Mouse (Mus musculus) liver, embryonic 14.5 days (tissue): ENCODE data around the gene Zbtb1. TPM values are rescaled to one million over a fixed set of nuclear protein-coding genes. Genes with fewer than 3 reads are reported as not detected.

ENCODE experiments used
- ATAC-seq: fragments of 200-750 bp; cut with Nextera tagmentation; 2 replicates; pipeline ENCODE4 v1.8.0; 2017; ENCODE audit warnings: moderate number of reproducible peaks, mild to moderate bottlenecking, moderate library complexity; ENCODE audit not compliant: insufficient read depth
- DNase-seq, 3 experiments: peaks; one replicate each; pipeline ENCODE4 v3.0.0-alpha.2; 2012 to 2013; ENCODE audit warnings: low read depth in 3 of 3, low spot score in 3 of 3
- H3K27ac ChIP-seq: fragments of 300-500 bp; sonication (generic); 2 replicates; pipeline ENCODE4 v1.5.1; 2014; ENCODE audit warnings: moderate library complexity, mild to moderate bottlenecking, control low read depth, inconsistent platforms
- H3K27me3 ChIP-seq: fragments of 300-500 bp; sonication (generic); 2 replicates; pipeline ENCODE4 v1.6.1; 2014; ENCODE audit warnings: mild to moderate bottlenecking, low read length, moderate library complexity; ENCODE audit not compliant: control insufficient read depth, insufficient read depth
- H3K36me3 ChIP-seq: fragments of 300-500 bp; sonication (generic); replicated peaks from 2 replicates; pipeline ENCODE4 v1.6.1; 2014; ENCODE audit warnings: low read depth; ENCODE audit not compliant: control insufficient read depth, insufficient read depth
- H3K4me1 ChIP-seq, 2 experiments: fragments of 200-500 bp in 1 of 2; fragments of 300-500 bp in 1 of 2; sonication (generic) in 1 of 2; replicated peaks; 2 replicates each; pipeline ENCODE4 v1.6.1; 2012 to 2014; ENCODE audit warnings: antibody characterized with exemption in 1 of 2, inconsistent platforms in 1 of 2, low read length in 1 of 2; ENCODE audit not compliant: control insufficient read depth in 2 of 2, insufficient read depth in 2 of 2
- H3K4me2 ChIP-seq: fragments of 300-500 bp; sonication (generic); 2 replicates; pipeline ENCODE4 v1.6.1; 2014; ENCODE audit warnings: low read depth, mild to moderate bottlenecking, control low read depth, moderate library complexity
- H3K4me3 ChIP-seq, 2 experiments: fragments of 200-500 bp in 1 of 2; fragments of 300-500 bp in 1 of 2; sonication (generic) in 1 of 2; 2 replicates each; pipeline ENCODE4 v1.5.1; 2012 to 2014; ENCODE audit warnings: low read depth in 2 of 2, low read length in 2 of 2, mild to moderate bottlenecking in 2 of 2, control low read depth in 1 of 2, inconsistent platforms in 1 of 2, moderate library complexity in 1 of 2; ENCODE audit not compliant: insufficient read depth in 1 of 2
- H3K9ac ChIP-seq: fragments of 300-500 bp; sonication (generic); replicated peaks from 2 replicates; pipeline ENCODE4 v1.6.1; 2014; ENCODE audit warnings: mild to moderate bottlenecking, control low read depth, moderate library complexity
- H3K9me3 ChIP-seq: fragments of 300-500 bp; sonication (generic); 2 replicates; pipeline ENCODE4 v1.6.1; 2016; ENCODE audit warnings: low read length, mixed read lengths; ENCODE audit not compliant: control insufficient read depth
- CTCF ChIP-seq: IDR thresholded peaks from 2 replicates; pipeline ENCODE4 v1.5.1; 2016; ENCODE audit warnings: antibody characterized with exemption, low read depth, control low read depth
- EP300 ChIP-seq: IDR thresholded peaks from 2 replicates; pipeline ENCODE4 v1.6.1; 2016; ENCODE audit warnings: antibody characterized with exemption, low read depth
- WGBS: fragments of 180-500 bp; shearing (Covaris S2); extraction: QIAGEN DNeasy Blood & Tissue Kit; methylation state at CpG from one replicate; pipeline ENCODE4 v1.1.7; 2014; ENCODE audit not compliant: insufficient replicate concordance; 5-methylcytosine and 5-hydroxymethylcytosine counted together
- polyA plus RNA-seq, 2 experiments: library from polyadenylated mRNA; depleted of rRNA in 1 of 2; stranded (reverse) in 1 of 2; unstranded in 1 of 2; fragments of >200 nt; fragmentation: Nextera tagmentation in 1 of 2; extraction: Ambion mirVana in 1 of 2; gene quantifications; 2 replicates each; pipeline versions ENCODE4 v1.2.1 to v1.2.3; 2012 to 2014

Zbtb1 gene
- polyA plus RNA-seq, 2 experiments: 2.6 to 3.5 TPM

DNA sequence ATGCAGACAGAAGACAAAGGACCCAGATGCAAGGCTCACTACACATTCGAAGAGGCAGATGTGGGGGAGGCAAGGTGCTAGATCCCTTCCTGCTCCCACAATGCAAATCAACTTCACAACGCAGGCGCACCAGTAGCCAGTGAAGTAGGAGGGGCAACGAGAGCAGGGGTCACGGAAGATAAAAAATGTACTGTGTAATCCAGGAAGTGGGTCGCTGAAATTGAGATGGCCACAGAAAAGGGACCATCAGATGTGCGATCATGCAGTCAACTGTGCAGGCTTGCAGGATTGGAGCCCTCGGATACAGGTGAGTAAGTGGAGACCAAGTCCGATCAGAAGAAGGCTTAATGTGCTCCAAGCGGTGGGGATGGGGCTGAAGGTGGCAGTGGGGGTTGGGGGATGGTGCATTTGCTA lies 74.3 kb downstream of the Zbtb1 start:
- peak in 2 of 3 experiments; percentile 7 to 29 for DNase-seq
- no peaks in the 10 kb centered on the region for H3K9me3 ChIP-seq
- TF ChIP-seq CTCF (no peak), EP300 (no peak)
- peak overlapping the region; percentile 31; the same call in 1 of the 2 replicates for H3K4me2 ChIP-seq
- H3K36me3 ChIP-seq: no peaks in the 10 kb centered on the region
- no peak overlapping the region for H3K27ac ChIP-seq
- ATAC-seq: no peak
- no peaks in the 10 kb centered on the region for H3K27me3 ChIP-seq
- WGBS: 43% methylated on average over 10 of the region's 10 CpGs
- H3K9ac ChIP-seq: no peak overlapping the region; the same call in 1 of the 2 replicates
- H3K4me1 ChIP-seq: 0 out of 4 replicates have a peak, but pooled peaks cover 0 to 4% of the 10 kb centered on the region in 2 experiments
- H3K4me3 ChIP-seq: peak overlapping the region; percentile 31 to 55

- H3K9me3 ChIP-seq: no peaks in the 10 kb centered on the region
- ATAC-seq (no peak), DNase-seq (no peak)
- H3K4me1 ChIP-seq: 0 out of 4 replicates have a peak, but pooled peaks cover 0 to 4% of the 10 kb centered on the region in 2 experiments
- no peaks in the 10 kb centered on the region for H3K27me3 ChIP-seq
- no peak for TF ChIP-seq CTCF
- no peak for TF ChIP-seq EP300
- peak overlapping the region; percentile 28; the same call in 1 of the 2 replicates for H3K4me2 ChIP-seq
- H3K27ac ChIP-seq: no peak overlapping the region
- 55% methylated on average over 6 of the region's 6 CpGs for WGBS
- peak overlapping the region; percentile 31 to 55 for H3K4me3 ChIP-seq
- no peaks in the 10 kb centered on the region for H3K36me3 ChIP-seq
- H3K9ac ChIP-seq: no peak overlapping the region
Measured at GRCm38 (mm10) chr12:76444862-76445261, 74.8 kb downstream of the Zbtb1 start.

- Histone ChIP-seq H3K4me3 (no peak overlapping the region), H3K9me3 (no peaks in the 10 kb centered on the region), H3K36me3 (no peaks in the 10 kb centered on the region), H3K4me2 (no peak overlapping the region), H3K9ac (no peak overlapping the region), H3K27me3 (no peaks in the 10 kb centered on the region), H3K4me1 (0 out of 4 replicates have a peak, but pooled peaks cover 0 to 4% of the 10 kb centered on the region in 2 experiments), H3K27ac (no peak overlapping the region)
- ATAC-seq (no peak), DNase-seq (no peak)
- WGBS: 68% methylated on average over 11 of the region's 11 CpGs
- TF ChIP-seq EP300: no peak
- no peak for TF ChIP-seq CTCF
Measured at GRCm38 (mm10) chr12:76446201-76446600, 76.1 kb downstream of the Zbtb1 start.

Other genes starting within 250 kb of the Zbtb1 start
- gene Esr2, start 193.0 kb upstream of the Zbtb1 start, polyA plus RNA-seq (2012; rRNA removed): 0.01 TPM in 1 of 2 replicates, not detected in the other
- gene Esr2, start 193.0 kb upstream of the Zbtb1 start, polyA plus RNA-seq (2014; fragmentation: Nextera tagmentation; extraction: Ambion mirVana): not detected in 2 replicates
- gene Tex21, start 123.5 kb upstream of the Zbtb1 start, polyA plus RNA-seq (2012; rRNA removed): 0.04 TPM in 1 of 2 replicates, not detected in the other
- gene Tex21, start 123.5 kb upstream of the Zbtb1 start, polyA plus RNA-seq (2014; fragmentation: Nextera tagmentation; extraction: Ambion mirVana): 0.14 TPM in 1 of 2 replicates, not detected in the other
- 37.5 and 58.5 TPM in 2 replicates for gene Mthfd1, start 115.0 kb upstream of the Zbtb1 start, polyA plus RNA-seq (2012; rRNA removed)
- 83.5 and 92.8 TPM in 2 replicates for gene Mthfd1, start 115.0 kb upstream of the Zbtb1 start, polyA plus RNA-seq (2014; fragmentation: Nextera tagmentation; extraction: Ambion mirVana)
- 0.21 and 0.32 TPM in 2 replicates for gene Akap5, start 45.4 kb upstream of the Zbtb1 start, polyA plus RNA-seq (2012; rRNA removed)
- 0.14 and 0.25 TPM in 2 replicates for gene Akap5, start 45.4 kb upstream of the Zbtb1 start, polyA plus RNA-seq (2014; fragmentation: Nextera tagmentation; extraction: Ambion mirVana)
- gene Zbtb25, start 664 bp upstream of the Zbtb1 start, polyA plus RNA-seq (2012; rRNA removed): 5.1 and 5.6 TPM in 2 replicates
- 7.2 and 7.8 TPM in 2 replicates for gene Zbtb25, start 664 bp upstream of the Zbtb1 start, polyA plus RNA-seq (2014; fragmentation: Nextera tagmentation; extraction: Ambion mirVana)
- gene Hspa2, start 33.9 kb downstream of the Zbtb1 start, polyA plus RNA-seq (2012; rRNA removed): 1.0 and 1.3 TPM in 2 replicates
- gene Hspa2, start 33.9 kb downstream of the Zbtb1 start, polyA plus RNA-seq (2014; fragmentation: Nextera tagmentation; extraction: Ambion mirVana): 1.4 and 1.9 TPM in 2 replicates
- 0.03 and 0.04 TPM in 2 replicates for gene Ppp1r36, start 47.3 kb downstream of the Zbtb1 start, polyA plus RNA-seq (2012; rRNA removed)
- 0.09 TPM in 1 of 2 replicates, not detected in the other for gene Ppp1r36, start 47.3 kb downstream of the Zbtb1 start, polyA plus RNA-seq (2014; fragmentation: Nextera tagmentation; extraction: Ambion mirVana)
- gene Plekhg3, start 160.6 kb downstream of the Zbtb1 start, polyA plus RNA-seq (2012; rRNA removed): 4.1 and 5.0 TPM in 2 replicates
- gene Plekhg3, start 160.6 kb downstream of the Zbtb1 start, polyA plus RNA-seq (2014; fragmentation: Nextera tagmentation; extraction: Ambion mirVana): 1.4 and 2.3 TPM in 2 replicates